Mouse (Mus musculus): ENCODE data around the gene Hivep1. TPM values are rescaled to one million over a fixed set of nuclear protein-coding genes. Genes with fewer than 3 reads are reported as not detected.

Hivep1 gene
- polyA plus RNA-seq, 1 experiment from 2014 or later: 12.0 TPM

DNA sequence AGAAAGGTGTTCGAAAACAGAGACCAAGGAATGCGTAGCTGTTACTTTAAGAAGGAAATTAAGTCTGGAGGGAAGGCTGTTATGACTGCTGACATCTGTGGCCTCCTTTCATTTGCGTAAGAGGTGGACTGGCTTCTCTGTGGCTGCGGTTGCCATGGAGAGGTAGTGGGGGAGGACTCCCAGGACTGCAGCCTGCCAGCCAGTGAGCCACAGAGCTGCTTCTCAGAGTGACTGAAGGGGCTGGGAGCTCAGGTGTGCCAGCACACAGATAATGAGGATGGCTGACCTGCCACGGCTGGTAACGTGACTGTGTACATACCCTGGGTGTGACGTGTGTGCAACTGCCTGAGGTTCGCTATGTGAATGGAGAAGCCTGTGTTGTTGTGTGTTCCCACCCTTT, 51.2 kb downstream of the Hivep1 start:
- H3K4me3 ChIP-seq (ENCODE audit: low read depth, low read length): no peak overlapping the region
- H3K9me3 ChIP-seq (ENCODE audit: control insufficient read depth, low read length): no peaks in the 10 kb centered on the region; the same call in 1 of the 2 replicates
- H3K4me2 ChIP-seq: peak overlapping the region; percentile 22; the same call in 1 of the 2 replicates
- peaks cover 25% of the 10 kb centered on the region for H3K4me1 ChIP-seq (ENCODE audit: control insufficient read depth, insufficient read depth, low read length)
- WGBS: 20% methylated on average over 8 of the region's 8 CpGs
- no peaks in the 10 kb centered on the region for H3K27me3 ChIP-seq (ENCODE audit: control insufficient read depth, insufficient read depth, low read length)
- ATAC-seq (ENCODE audit: low FRiP score) (peak; percentile 96), DNase-seq (ENCODE audit: low spot score, missing footprints) (peak; percentile 90)
- H3K36me3 ChIP-seq (ENCODE audit: control insufficient read depth, insufficient read depth, low read length): no peaks in the 10 kb centered on the region
- no peak overlapping the region for H3K9ac ChIP-seq (ENCODE audit: low read length)
- peak overlapping the region; percentile 2 for H3K27ac ChIP-seq (ENCODE audit: low read depth, low read length)

DNA sequence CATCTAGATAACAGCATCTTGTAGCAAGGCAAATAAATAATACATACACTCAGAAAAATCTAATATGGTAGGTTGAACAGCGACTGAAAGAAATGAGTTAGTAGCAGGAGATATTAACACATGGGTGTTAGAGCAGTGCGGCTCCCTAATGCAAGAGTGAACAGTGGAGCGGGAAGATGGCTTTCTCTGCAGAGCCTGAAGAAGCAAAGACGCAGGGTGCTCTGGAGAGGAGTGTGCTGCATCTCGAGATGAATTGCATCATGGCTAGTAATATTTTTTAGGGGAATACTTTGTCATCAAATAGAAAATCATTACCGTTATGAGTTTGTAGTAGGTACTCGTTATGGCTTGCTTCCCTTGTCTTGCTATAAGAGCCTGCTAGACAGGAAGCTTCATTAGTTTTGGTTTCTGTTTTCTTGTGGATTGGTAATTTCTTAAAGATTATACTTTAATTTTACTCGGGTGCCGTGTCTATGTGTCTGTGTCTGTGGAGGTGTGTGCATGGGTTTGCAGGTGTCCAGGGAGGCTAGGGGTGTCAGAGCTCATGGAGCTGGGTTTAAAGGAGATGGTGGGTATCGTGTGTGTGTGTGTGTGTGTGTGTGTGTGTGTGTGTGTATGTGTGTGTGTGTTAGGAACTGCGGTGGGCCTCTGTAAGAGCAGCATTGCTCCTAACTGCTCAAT, 51.8 kb downstream of the Hivep1 start:
- 78% methylated on average over 11 of the region's 11 CpGs for WGBS
- Histone ChIP-seq H3K9me3 (ENCODE audit: control insufficient read depth, low read length) (no peaks in the 10 kb centered on the region), H3K27ac (ENCODE audit: low read depth, low read length) (peak overlapping the region; percentile 2), H3K27me3 (ENCODE audit: control insufficient read depth, insufficient read depth, low read length) (no peaks in the 10 kb centered on the region), H3K36me3 (ENCODE audit: control insufficient read depth, insufficient read depth, low read length) (no peaks in the 10 kb centered on the region), H3K4me2 (peak overlapping the region; percentile 22; the same call in 1 of the 2 replicates), H3K9ac (ENCODE audit: low read length) (no peak overlapping the region), H3K4me3 (ENCODE audit: low read depth, low read length) (no peak overlapping the region), H3K4me1 (ENCODE audit: control insufficient read depth, insufficient read depth, low read length) (peaks cover 25% of the 10 kb centered on the region)
- ATAC-seq (ENCODE audit: low FRiP score) (0 out of 2 replicates have a peak, but pooled peaks have one; percentile 43), DNase-seq (ENCODE audit: low spot score, missing footprints) (peak; percentile 64)

DNA sequence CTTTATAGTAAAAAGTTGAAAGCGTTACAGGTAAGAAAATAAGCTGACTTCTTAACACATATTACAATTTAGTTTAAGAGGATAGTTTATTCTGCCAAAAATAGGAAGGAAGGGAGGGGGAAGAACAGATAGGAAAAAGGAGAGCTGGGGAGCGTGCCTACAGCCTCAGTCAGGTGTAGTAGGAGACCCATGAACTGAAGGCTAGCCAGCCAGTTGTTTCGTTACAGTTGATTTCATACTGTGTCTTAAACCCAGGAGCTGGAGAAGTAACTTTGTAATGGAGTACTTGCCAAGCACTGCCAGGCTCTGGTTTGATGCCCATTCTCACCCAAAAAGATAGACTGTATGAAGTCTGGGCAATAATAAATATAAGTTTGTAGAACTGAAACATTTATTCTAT, 52.5 kb downstream of the Hivep1 start:
- WGBS: 92% methylated on average over 3 of the region's 3 CpGs
- Histone ChIP-seq H3K9me3 (ENCODE audit: control insufficient read depth, low read length) (no peaks in the 10 kb centered on the region), H3K27me3 (ENCODE audit: control insufficient read depth, insufficient read depth, low read length) (no peaks in the 10 kb centered on the region), H3K9ac (ENCODE audit: low read length) (no peak overlapping the region), H3K36me3 (ENCODE audit: control insufficient read depth, insufficient read depth, low read length) (no peaks in the 10 kb centered on the region), H3K27ac (ENCODE audit: low read depth, low read length) (no peak overlapping the region), H3K4me1 (ENCODE audit: control insufficient read depth, insufficient read depth, low read length) (peaks cover 25% of the 10 kb centered on the region), H3K4me3 (ENCODE audit: low read depth, low read length) (no peak overlapping the region), H3K4me2 (no peak overlapping the region)
- ATAC-seq (ENCODE audit: low FRiP score) (no peak), DNase-seq (ENCODE audit: low spot score, missing footprints) (no peak)

DNA sequence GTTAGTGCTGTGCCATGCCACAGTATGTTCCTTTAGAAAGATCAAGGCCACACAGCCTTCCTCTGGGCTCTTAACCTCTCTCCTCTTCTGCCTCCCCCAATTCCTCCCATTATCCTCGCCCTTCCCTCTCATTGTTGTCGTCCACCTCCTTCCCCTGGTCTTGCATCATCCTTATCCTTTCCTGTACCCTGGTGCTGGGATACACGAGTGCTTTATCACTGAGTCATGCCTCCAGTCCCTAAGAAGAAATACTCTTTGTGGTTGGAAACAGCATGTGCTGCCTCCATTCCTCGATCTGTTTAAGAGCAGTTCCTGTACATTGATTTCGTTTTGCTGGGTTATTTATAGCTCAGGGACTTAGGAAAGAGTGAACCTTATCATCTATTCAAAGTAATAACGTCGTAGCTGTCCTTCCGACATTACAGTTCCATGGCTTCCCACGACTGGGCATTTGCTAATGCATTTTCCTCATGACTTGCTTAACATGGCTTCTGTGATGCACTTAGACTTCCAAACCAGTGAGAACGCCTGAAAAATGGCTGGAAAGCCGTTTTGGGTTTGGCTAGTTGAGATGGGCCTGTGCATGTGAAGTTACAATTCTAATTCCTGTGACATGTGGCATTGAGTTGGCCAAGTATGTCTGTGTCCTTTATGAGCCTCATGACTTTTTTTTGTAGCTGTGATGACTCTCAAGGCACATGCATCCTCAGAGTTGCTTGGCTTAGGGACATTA, 56.8 kb downstream of the Hivep1 start:
- H3K9ac ChIP-seq (ENCODE audit: low read length): no peak overlapping the region
- DNase-seq (ENCODE audit: low spot score, missing footprints) (no peak), ATAC-seq (ENCODE audit: low FRiP score) (no peak)
- WGBS: 81% methylated on average over 11 of the region's 11 CpGs
- no peaks in the 10 kb centered on the region for H3K9me3 ChIP-seq (ENCODE audit: control insufficient read depth, low read length)
- peaks cover under 1% of the 10 kb centered on the region; the same call in 1 of the 2 replicates for H3K4me1 ChIP-seq (ENCODE audit: control insufficient read depth, insufficient read depth, low read length)
- no peak overlapping the region for H3K27ac ChIP-seq (ENCODE audit: low read depth, low read length)
- H3K4me2 ChIP-seq: no peak overlapping the region
- no peaks in the 10 kb centered on the region for H3K27me3 ChIP-seq (ENCODE audit: control insufficient read depth, insufficient read depth, low read length)
- H3K36me3 ChIP-seq (ENCODE audit: control insufficient read depth, insufficient read depth, low read length): no peaks in the 10 kb centered on the region; the same call in 1 of the 2 replicates
- H3K4me3 ChIP-seq (ENCODE audit: low read depth, low read length): no peak overlapping the region

DNA sequence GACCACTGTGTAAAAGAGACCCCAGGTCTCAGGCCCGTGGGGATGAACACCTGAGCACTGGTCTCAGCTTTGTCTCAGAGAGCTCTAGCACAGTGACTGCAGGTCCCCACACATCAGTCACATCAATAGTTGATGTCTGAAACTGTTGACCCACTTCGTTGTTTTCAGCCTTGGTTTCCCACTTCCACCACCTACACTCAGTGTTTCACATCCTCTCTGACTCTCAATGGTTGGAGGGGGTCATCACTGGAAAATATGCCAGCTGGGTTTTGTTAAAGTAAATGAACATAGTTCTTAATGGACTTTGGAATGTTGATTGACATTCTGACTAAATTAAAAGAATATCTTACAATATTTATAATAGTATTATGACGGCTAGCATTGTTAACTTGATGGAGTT, 58.6 kb downstream of the Hivep1 start:
- DNase-seq (ENCODE audit: low spot score, missing footprints) (no peak), ATAC-seq (ENCODE audit: low FRiP score) (no peak)

DNA sequence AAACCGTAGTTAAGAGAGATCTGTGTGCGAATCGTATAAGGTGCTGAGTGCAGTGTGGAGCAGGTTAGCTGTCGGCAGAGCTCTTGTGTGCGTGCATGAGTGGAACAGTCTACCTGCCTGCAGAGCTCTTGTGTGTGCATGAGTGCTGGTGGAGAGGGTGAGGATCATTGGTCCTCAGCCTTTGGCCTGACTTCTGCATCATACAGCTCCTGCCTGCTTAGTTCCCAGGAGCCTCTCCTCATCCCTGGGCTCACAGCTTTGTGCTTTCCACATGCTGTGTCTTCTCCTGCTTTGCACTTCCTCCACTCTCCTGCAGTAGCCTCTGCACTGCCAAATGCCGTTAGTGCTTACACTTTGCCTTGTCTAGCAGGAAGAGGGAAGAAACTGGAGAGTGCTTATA, 60.2 kb downstream of the Hivep1 start:
- WGBS: 89% methylated on average over 6 of the region's 6 CpGs
- H3K4me1 ChIP-seq (ENCODE audit: control insufficient read depth, insufficient read depth, low read length): no peaks in the 10 kb centered on the region
- no peak for ATAC-seq (ENCODE audit: low FRiP score)

More for the DNA sequence above, 58.6 kb downstream of the Hivep1 start:
- H3K4me1 ChIP-seq (ENCODE audit: control insufficient read depth, insufficient read depth, low read length): no peaks in the 10 kb centered on the region
- H3K4me2 ChIP-seq: no peak overlapping the region
- no peak overlapping the region for H3K9ac ChIP-seq (ENCODE audit: low read length)
- H3K9me3 ChIP-seq (ENCODE audit: control insufficient read depth, low read length): no peaks in the 10 kb centered on the region
- H3K4me3 ChIP-seq (ENCODE audit: low read depth, low read length): no peak overlapping the region
- no peak overlapping the region for H3K27ac ChIP-seq (ENCODE audit: low read depth, low read length)
- no peaks in the 10 kb centered on the region for H3K27me3 ChIP-seq (ENCODE audit: control insufficient read depth, insufficient read depth, low read length)
- no peaks in the 10 kb centered on the region; the same call in 1 of the 2 replicates for H3K36me3 ChIP-seq (ENCODE audit: control insufficient read depth, insufficient read depth, low read length)
- 89% methylated on average over 3 of the region's 3 CpGs for WGBS

DNA sequence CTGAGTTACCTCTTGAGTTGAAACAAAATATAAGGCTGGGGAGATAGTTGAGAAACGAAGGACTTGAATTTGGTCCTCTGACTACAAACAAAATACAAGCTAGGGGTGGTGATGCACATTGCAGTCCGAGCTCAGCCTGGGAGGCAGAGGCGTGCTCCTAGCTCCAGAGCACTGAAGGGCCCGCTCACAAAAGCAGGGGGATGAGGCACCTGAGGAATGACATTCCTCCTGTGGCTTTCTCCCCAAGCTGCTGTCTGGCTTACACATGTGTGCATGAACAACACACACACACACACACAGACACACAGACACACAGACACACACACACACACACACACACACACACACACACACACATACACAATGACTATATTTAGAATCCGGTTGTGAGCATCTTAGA, 60.9 kb downstream of the Hivep1 start:
- Histone ChIP-seq H3K9ac (ENCODE audit: low read length) (no peak overlapping the region), H3K27me3 (ENCODE audit: control insufficient read depth, insufficient read depth, low read length) (no peaks in the 10 kb centered on the region), H3K4me3 (ENCODE audit: low read depth, low read length) (no peak overlapping the region), H3K4me2 (no peak overlapping the region), H3K27ac (ENCODE audit: low read depth, low read length) (no peak overlapping the region), H3K9me3 (ENCODE audit: control insufficient read depth, low read length) (no peaks in the 10 kb centered on the region), H3K4me1 (ENCODE audit: control insufficient read depth, insufficient read depth, low read length) (no peaks in the 10 kb centered on the region), H3K36me3 (ENCODE audit: control insufficient read depth, insufficient read depth, low read length) (no peaks in the 10 kb centered on the region; the same call in 1 of the 2 replicates)
- peak; percentile 77 for DNase-seq (ENCODE audit: low spot score, missing footprints)
- WGBS: 78% methylated on average over 5 of the region's 5 CpGs
- no peak for ATAC-seq (ENCODE audit: low FRiP score)

More for the DNA sequence above, 60.2 kb downstream of the Hivep1 start:
- H3K4me2 ChIP-seq: no peak overlapping the region
- H3K27ac ChIP-seq (ENCODE audit: low read depth, low read length): no peak overlapping the region
- no peaks in the 10 kb centered on the region for H3K9me3 ChIP-seq (ENCODE audit: control insufficient read depth, low read length)
- no peaks in the 10 kb centered on the region; the same call in 1 of the 2 replicates for H3K36me3 ChIP-seq (ENCODE audit: control insufficient read depth, insufficient read depth, low read length)
- H3K9ac ChIP-seq (ENCODE audit: low read length): no peak overlapping the region
- no peaks in the 10 kb centered on the region for H3K27me3 ChIP-seq (ENCODE audit: control insufficient read depth, insufficient read depth, low read length)
- DNase-seq (ENCODE audit: low spot score, missing footprints): no peak
- H3K4me3 ChIP-seq (ENCODE audit: low read depth, low read length): no peak overlapping the region

DNA sequence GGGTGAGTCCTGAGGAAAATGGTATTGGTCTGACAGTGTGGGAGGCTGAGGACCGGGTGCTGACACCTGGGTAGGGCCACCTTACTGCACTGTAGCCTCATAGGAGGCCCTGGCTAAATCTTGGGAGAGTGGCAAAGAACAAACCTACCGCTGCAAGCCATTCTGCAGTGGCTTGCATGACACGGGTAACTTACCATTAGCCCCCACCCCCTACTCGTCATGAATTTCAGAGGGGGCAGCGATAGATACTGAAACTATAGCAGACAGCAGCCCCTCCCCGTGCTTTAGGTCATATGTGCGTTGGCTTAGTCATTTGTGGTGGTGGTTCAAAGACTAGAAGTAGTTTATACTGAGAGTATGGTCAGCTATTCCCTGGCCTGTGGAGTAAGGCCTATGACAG, 61.8 kb downstream of the Hivep1 start:
- Histone ChIP-seq H3K27ac (ENCODE audit: low read depth, low read length) (no peak overlapping the region), H3K4me2 (no peak overlapping the region), H3K4me3 (ENCODE audit: low read depth, low read length) (no peak overlapping the region), H3K9me3 (ENCODE audit: control insufficient read depth, low read length) (no peaks in the 10 kb centered on the region), H3K27me3 (ENCODE audit: control insufficient read depth, insufficient read depth, low read length) (no peaks in the 10 kb centered on the region), H3K9ac (ENCODE audit: low read length) (no peak overlapping the region), H3K36me3 (ENCODE audit: control insufficient read depth, insufficient read depth, low read length) (no peaks in the 10 kb centered on the region; the same call in 1 of the 2 replicates), H3K4me1 (ENCODE audit: control insufficient read depth, insufficient read depth, low read length) (no peaks in the 10 kb centered on the region)
- WGBS: 93% methylated on average over 7 of the region's 7 CpGs
- DNase-seq (ENCODE audit: low spot score, missing footprints): no peak
- no peak for ATAC-seq (ENCODE audit: low FRiP score)

DNA sequence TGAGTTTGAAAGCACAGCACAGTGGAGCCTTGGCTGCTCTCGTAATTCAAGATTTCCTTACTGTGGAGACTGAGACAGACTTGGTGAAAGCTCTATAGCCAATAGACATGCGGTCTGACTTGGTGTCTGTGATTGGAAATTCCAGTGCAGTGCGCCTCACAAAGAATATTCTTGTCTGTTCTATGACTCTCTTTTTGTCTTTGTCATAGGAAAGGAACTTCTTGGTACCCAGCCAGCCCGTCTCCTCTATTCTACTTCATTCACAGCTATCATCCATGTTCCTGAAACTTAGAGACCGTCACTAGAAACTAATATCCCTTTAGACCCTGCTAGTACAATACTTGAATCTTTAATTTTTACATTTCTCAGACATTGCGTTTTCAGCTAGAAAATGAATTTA, 64.5 kb downstream of the Hivep1 start:
- DNase-seq (ENCODE audit: low spot score, missing footprints) (no peak), ATAC-seq (ENCODE audit: low FRiP score) (no peak)
- H3K4me3 ChIP-seq (ENCODE audit: low read depth, low read length): no peak overlapping the region
- H3K4me2 ChIP-seq: no peak overlapping the region
- H3K4me1 ChIP-seq (ENCODE audit: control insufficient read depth, insufficient read depth, low read length): no peaks in the 10 kb centered on the region
- WGBS: 91% methylated on average over 6 of the region's 6 CpGs
- H3K9ac ChIP-seq (ENCODE audit: low read length): no peak overlapping the region
- no peak overlapping the region for H3K27ac ChIP-seq (ENCODE audit: low read depth, low read length)
- no peaks in the 10 kb centered on the region for H3K9me3 ChIP-seq (ENCODE audit: control insufficient read depth, low read length)
- no peaks in the 10 kb centered on the region for H3K27me3 ChIP-seq (ENCODE audit: control insufficient read depth, insufficient read depth, low read length)
- H3K36me3 ChIP-seq (ENCODE audit: control insufficient read depth, insufficient read depth, low read length): no peaks in the 10 kb centered on the region

Data from midbrain, embryonic 11.5 days (tissue).